Mouse (Mus musculus): ENCODE data around the gene Bex3.
"Not testable (repeated sequence)": the region's sequence is repeated elsewhere in the genome, so short reads cannot be mapped to it uniquely, and the experiment has no call there.

Gene Bex3

GRCm38 (mm10) chrX:136269743-136270392 lies at the start of gene Bex3:
Bex3 (plus strand) TSS chrX:136270253.
- not testable (repeated sequence) for DNase-seq (ENCODE audit: extremely low spot score)

- no peak for DNase-seq (ENCODE audit: extremely low spot score)
Observed at GRCm38 (mm10) chrX:136223714-136224113, 46.3 kb upstream of the Bex3 start.

- DNase-seq (ENCODE audit: extremely low spot score): no peak
Observed at GRCm38 (mm10) chrX:136227768-136228167, 42.3 kb upstream of the Bex3 start.

GRCm38 (mm10) chrX:136238118-136238517 lies 31.9 kb upstream of the Bex3 start:
- DNase-seq (ENCODE audit: extremely low spot score): no peak

GRCm38 (mm10) chrX:136243181-136243580 lies 26.9 kb upstream of the Bex3 start:
- DNase-seq (ENCODE audit: extremely low spot score): no peak

- DNase-seq (ENCODE audit: extremely low spot score): peak; percentile 79
Observed at GRCm38 (mm10) chrX:136244574-136245229, 25.4 kb upstream of the Bex3 start, which contains the start of gene Tceal9. Tceal9 (plus strand) TSS chrX:136245079.

GRCm38 (mm10) chrX:136245521-136246071 lies 24.5 kb upstream of the Bex3 start:
- peak; percentile 54 for DNase-seq (ENCODE audit: extremely low spot score)

- no peak for DNase-seq (ENCODE audit: extremely low spot score)
Observed at GRCm38 (mm10) chrX:136248811-136249210, 21.2 kb upstream of the Bex3 start.

GRCm38 (mm10) chrX:136249671-136250070 lies 20.4 kb upstream of the Bex3 start:
- DNase-seq (ENCODE audit: extremely low spot score): no peak

GRCm38 (mm10) chrX:136252023-136252729 lies 17.9 kb upstream of the Bex3 start:
- DNase-seq (ENCODE audit: extremely low spot score): no peak

- DNase-seq (ENCODE audit: extremely low spot score): no peak
Observed at GRCm38 (mm10) chrX:136267720-136268119, 2.3 kb upstream of the Bex3 start.

- DNase-seq (ENCODE audit: extremely low spot score): no peak
Observed at GRCm38 (mm10) chrX:136268173-136268572, 1.9 kb upstream of the Bex3 start.

GRCm38 (mm10) chrX:136270393-136271111 lies 499 bp downstream of the Bex3 start:
- DNase-seq (ENCODE audit: extremely low spot score): peak; percentile 29

- DNase-seq (ENCODE audit: extremely low spot score): peak; percentile 23
Observed at GRCm38 (mm10) chrX:136274542-136274941, 4.5 kb downstream of the Bex3 start.

GRCm38 (mm10) chrX:136275386-136275785 lies 5.3 kb downstream of the Bex3 start:
- DNase-seq (ENCODE audit: extremely low spot score): no peak

GRCm38 (mm10) chrX:136277577-136277976 lies 7.5 kb downstream of the Bex3 start:
- no peak for DNase-seq (ENCODE audit: extremely low spot score)

- no peak for DNase-seq (ENCODE audit: extremely low spot score)
Observed at GRCm38 (mm10) chrX:136278401-136278800, 8.3 kb downstream of the Bex3 start.

- DNase-seq (ENCODE audit: extremely low spot score): no peak
Observed at GRCm38 (mm10) chrX:136279410-136279809, 9.4 kb downstream of the Bex3 start.

- DNase-seq (ENCODE audit: extremely low spot score): peak; percentile 59
Observed at GRCm38 (mm10) chrX:136290817-136291281, 20.8 kb downstream of the Bex3 start.

- peak; percentile 2 for DNase-seq (ENCODE audit: extremely low spot score)
Observed at GRCm38 (mm10) chrX:136304295-136304694, 34.2 kb downstream of the Bex3 start.

- no peak for DNase-seq (ENCODE audit: extremely low spot score)
Observed at GRCm38 (mm10) chrX:136306196-136306595, 36.1 kb downstream of the Bex3 start.

- DNase-seq (ENCODE audit: extremely low spot score): peak; percentile 17
Observed at GRCm38 (mm10) chrX:136313303-136313702, 43.2 kb downstream of the Bex3 start.

All from embryo, embryonic 9.5 days (tissue).